Mouse (Mus musculus) megakaryocyte, embryonic 14.5 days (primary cell): Measurements from ENCODE around the gene Agap3.

Experiments used
- FLI1 ChIP-seq: IDR thresholded peaks from 2 replicates; pipeline ENCODE4 v1.6.1; 2012; ENCODE audit warnings: low read length, inconsistent platforms, mixed read lengths
- GATA1 ChIP-seq: IDR thresholded peaks from 3 replicates; pipeline ENCODE4 v1.6.1; 2012; ENCODE audit warnings: mixed read lengths, low read length, inconsistent platforms, borderline replicate concordance

DNA sequence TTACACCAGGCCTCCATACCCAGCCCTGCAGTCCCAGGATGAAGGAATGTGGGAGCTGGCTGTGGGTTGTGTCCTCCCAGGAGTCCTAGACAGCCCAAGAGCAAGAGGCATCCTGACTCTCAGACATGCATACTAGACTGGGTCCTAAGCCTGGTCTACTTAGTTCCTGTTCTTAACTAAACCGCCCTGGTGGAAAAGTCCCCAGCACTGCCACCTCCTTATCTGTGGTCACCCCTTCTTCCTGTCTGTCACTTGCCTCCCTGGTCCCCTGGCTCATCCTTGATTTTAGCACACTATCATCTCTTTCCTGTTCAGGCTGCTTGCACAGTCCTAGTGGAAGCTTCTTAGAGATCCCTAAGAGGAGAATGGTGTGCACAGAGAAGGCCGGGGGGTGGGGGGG lies 53.5 kb downstream of the Agap3 start:
- TF ChIP-seq GATA1 (peak; percentile 44; the same call in 1 of the 3 replicates), FLI1 (no peak)
